Mouse (Mus musculus) hindbrain, embryonic 12.5 days (tissue): Measurements from ENCODE around the gene Mindy3. TPM values are rescaled to one million over a fixed set of nuclear protein-coding genes. Genes with fewer than 3 reads are reported as not detected.
"Not testable (repeated sequence)": the region's sequence is repeated elsewhere in the genome, so short reads cannot be mapped to it uniquely, and the experiment has no call there.

Experiments used
- ATAC-seq: fragments of 200-750 bp; cut with Nextera tagmentation; 2 replicates; pipeline ENCODE4 v1.8.0; 2017; ENCODE audit warnings: moderate TSS enrichment; ENCODE audit not compliant: low FRiP score
- H3K27ac ChIP-seq: fragments of 300-500 bp; sonication (generic); 2 replicates; pipeline ENCODE4 v1.5.1; 2016; ENCODE audit warnings: mild to moderate bottlenecking
- H3K27me3 ChIP-seq: fragments of 300-500 bp; sonication (generic); 2 replicates; pipeline ENCODE4 v1.6.1; 2016; ENCODE audit warnings: mild to moderate bottlenecking
- H3K36me3 ChIP-seq: fragments of 300-500 bp; sonication (generic); 2 replicates; pipeline ENCODE4 v1.6.1; 2016; ENCODE audit warnings: mild to moderate bottlenecking
- H3K4me1 ChIP-seq: fragments of 300-500 bp; sonication (generic); 2 replicates; pipeline ENCODE4 v1.6.1; 2016
- H3K4me2 ChIP-seq: fragments of 300-500 bp; sonication (generic); replicated peaks from 2 replicates; pipeline ENCODE4 v1.6.1; 2016; ENCODE audit warnings: mild to moderate bottlenecking
- H3K4me3 ChIP-seq: fragments of 300-500 bp; sonication (generic); 2 replicates; pipeline ENCODE4 v1.5.1; 2016; ENCODE audit warnings: mild to moderate bottlenecking
- H3K9ac ChIP-seq: fragments of 300-500 bp; sonication (generic); 2 replicates; pipeline ENCODE4 v1.6.1; 2016; ENCODE audit warnings: mild to moderate bottlenecking, moderate library complexity
- H3K9me3 ChIP-seq: fragments of 300-500 bp; sonication (generic); replicated peaks from 2 replicates; pipeline ENCODE4 v1.6.1; 2016; ENCODE audit warnings: mild to moderate bottlenecking
- WGBS: fragments of 180-500 bp; shearing (Covaris S2); methylation state at CpG from one replicate; pipeline ENCODE4 v1.1.7; 2016; 5-methylcytosine and 5-hydroxymethylcytosine counted together
- polyA plus RNA-seq: library from polyadenylated mRNA; unstranded; fragments of >200 nt; fragmentation: Nextera tagmentation; extraction: Ambion mirVana; gene quantifications from 2 replicates; pipeline ENCODE4 v1.2.1, GENCODE M21; 2016

Mindy3 gene
- 43.9 and 44.8 TPM in 2 replicates for polyA plus RNA-seq

DNA sequence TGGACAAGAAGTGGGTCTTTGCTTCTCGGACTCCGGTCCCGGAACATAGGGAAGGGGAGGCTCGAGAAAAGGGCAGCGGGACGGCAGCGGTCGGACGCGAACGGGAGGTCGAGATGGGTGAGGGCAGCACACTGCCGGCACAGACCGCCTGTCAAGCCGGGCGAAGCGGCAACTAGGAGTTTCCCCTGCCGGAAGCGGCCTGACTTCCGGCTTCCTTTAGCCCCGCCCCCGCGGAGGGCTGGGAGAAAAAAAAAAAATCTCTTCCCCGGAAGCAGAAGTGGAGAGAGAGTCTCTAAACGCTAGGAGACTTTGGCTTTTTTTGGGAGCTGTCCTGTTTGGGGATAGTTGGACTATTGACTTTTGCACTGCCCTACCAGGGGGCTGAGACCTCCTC is at the start of gene Mindy3:
Gene Mindy3 (minus strand): TSS at position 209 of the 394 bp plus-strand sequence.
- H3K27me3 ChIP-seq, result no peaks in the 10 kb centered on the region
- peak within 1 kb of the TSS; percentile 85 for H3K4me3 ChIP-seq
- H3K9ac ChIP-seq, result peak within 1 kb of the TSS; percentile 86
- H3K4me1 ChIP-seq, result peaks cover 9% of the 10 kb centered on the region
- no peaks in the 10 kb centered on the region for H3K9me3 ChIP-seq
- no peaks in the 10 kb centered on the region for H3K36me3 ChIP-seq
- H3K27ac ChIP-seq, result peak within 1 kb of the TSS; percentile 80
- peak; percentile 91 for ATAC-seq
- peak within 1 kb of the TSS; percentile 68 for H3K4me2 ChIP-seq
- WGBS, result under 1% methylated on average over 25 of the region's 25 CpGs

GRCm38 (mm10) chr2:12459732-12460131 is 40.5 kb upstream of the Mindy3 start:
- Histone ChIP-seq H3K27ac (no peak overlapping the region), H3K4me1 (no peaks in the 10 kb centered on the region), H3K9me3 (no peaks in the 10 kb centered on the region), H3K9ac (no peak overlapping the region), H3K4me2 (no peak overlapping the region), H3K27me3 (no peaks in the 10 kb centered on the region), H3K36me3 (no peaks in the 10 kb centered on the region), H3K4me3 (no peak overlapping the region)
- WGBS, result 77% methylated on average over 1 of the region's 1 CpGs
- ATAC-seq, result no peak

GRCm38 (mm10) chr2:12450108-12450507 is 30.8 kb upstream of the Mindy3 start:
- no peaks in the 10 kb centered on the region for H3K36me3 ChIP-seq
- no peak overlapping the region for H3K27ac ChIP-seq
- H3K4me1 ChIP-seq, result no peaks in the 10 kb centered on the region
- H3K4me3 ChIP-seq, result no peak overlapping the region
- 79% methylated on average over 3 of the region's 3 CpGs for WGBS
- H3K9me3 ChIP-seq, result no peaks in the 10 kb centered on the region
- H3K27me3 ChIP-seq, result no peaks in the 10 kb centered on the region
- ATAC-seq, result no peak
- no peak overlapping the region for H3K4me2 ChIP-seq
- no peak overlapping the region for H3K9ac ChIP-seq

DNA sequence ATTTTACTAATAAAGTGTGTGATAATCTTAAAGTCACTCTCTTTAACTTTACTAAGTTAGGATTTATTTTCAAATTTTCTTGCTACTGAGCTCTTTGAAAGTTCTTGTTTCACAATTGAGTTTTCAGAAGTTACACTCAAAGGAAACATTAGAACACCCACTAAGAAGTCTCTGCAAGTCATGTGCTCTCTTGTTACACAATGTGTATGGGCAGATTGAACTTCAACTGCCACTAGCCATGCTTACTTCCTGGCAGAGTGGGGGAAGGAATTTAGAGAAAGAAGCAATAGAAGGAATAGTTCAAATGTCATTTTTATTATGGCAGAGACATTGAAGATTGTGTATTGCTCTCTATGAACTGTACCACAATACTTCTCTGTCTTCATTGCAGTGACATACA is 20.9 kb upstream of the Mindy3 start:
- Histone ChIP-seq H3K27me3 (no peaks in the 10 kb centered on the region), H3K36me3 (no peaks in the 10 kb centered on the region), H3K4me1 (no peaks in the 10 kb centered on the region), H3K9me3 (no peaks in the 10 kb centered on the region), H3K9ac (no peak overlapping the region), H3K4me2 (no peak overlapping the region), H3K27ac (no peak overlapping the region), H3K4me3 (no peak overlapping the region)
- no peak for ATAC-seq

DNA sequence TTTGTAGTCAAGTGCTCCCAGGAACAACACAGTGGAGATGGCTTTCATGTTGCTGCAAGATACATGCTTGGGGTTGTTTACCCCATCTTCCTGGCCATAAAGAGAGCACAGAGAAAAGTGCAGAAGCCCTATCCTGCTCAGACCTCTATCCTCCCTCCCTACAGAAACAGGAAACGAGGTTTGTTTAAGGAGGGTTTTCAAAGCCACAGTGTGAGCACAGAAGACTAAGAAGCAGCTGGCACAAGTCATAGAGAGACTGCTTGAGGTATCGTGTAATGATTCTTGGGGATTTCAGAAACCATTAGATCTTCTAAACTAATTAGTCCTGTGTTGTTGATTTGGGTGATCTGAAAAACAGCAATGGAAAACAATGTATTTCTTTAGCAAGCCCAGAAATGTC is 20.3 kb upstream of the Mindy3 start:
- Histone ChIP-seq H3K27ac (no peak overlapping the region), H3K4me1 (no peaks in the 10 kb centered on the region), H3K9me3 (no peaks in the 10 kb centered on the region), H3K9ac (no peak overlapping the region), H3K4me3 (no peak overlapping the region), H3K4me2 (no peak overlapping the region), H3K27me3 (no peaks in the 10 kb centered on the region), H3K36me3 (no peaks in the 10 kb centered on the region)
- 52% methylated on average over 2 of the region's 2 CpGs for WGBS
- no peak for ATAC-seq

DNA sequence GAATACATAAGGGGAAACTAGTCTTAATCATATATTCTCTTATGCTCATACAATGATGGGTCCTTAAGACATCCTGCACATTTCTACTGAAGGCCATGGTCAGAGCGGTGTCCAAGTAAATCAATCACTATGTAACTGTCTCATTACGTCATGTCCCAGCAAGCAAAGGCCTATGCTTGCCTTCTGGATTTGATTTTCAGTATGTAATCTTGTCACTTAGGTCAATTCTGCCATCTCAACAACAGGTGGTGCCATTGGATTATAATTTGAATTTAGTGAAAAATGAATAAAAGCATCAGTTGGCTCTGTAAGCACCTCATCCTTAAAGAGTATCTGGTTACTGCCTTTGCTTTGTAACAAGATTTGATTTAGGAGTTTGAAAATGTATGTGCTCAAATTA is 18.9 kb upstream of the Mindy3 start:
- no peak for ATAC-seq
- H3K9me3 ChIP-seq, result no peaks in the 10 kb centered on the region
- H3K27ac ChIP-seq, result no peak overlapping the region
- no peak overlapping the region for H3K4me3 ChIP-seq
- H3K36me3 ChIP-seq, result no peaks in the 10 kb centered on the region
- no peaks in the 10 kb centered on the region for H3K27me3 ChIP-seq
- no peak overlapping the region for H3K4me2 ChIP-seq
- no peak overlapping the region for H3K9ac ChIP-seq
- H3K4me1 ChIP-seq, result no peaks in the 10 kb centered on the region
- 79% methylated on average over 2 of the region's 2 CpGs for WGBS

- no peak for ATAC-seq
- Histone ChIP-seq H3K4me3 (no peak overlapping the region), H3K9ac (no peak overlapping the region), H3K27ac (no peak overlapping the region), H3K9me3 (no peaks in the 10 kb centered on the region), H3K4me2 (no peak overlapping the region), H3K27me3 (no peaks in the 10 kb centered on the region), H3K4me1 (no peaks in the 10 kb centered on the region), H3K36me3 (no peaks in the 10 kb centered on the region)
- WGBS, result 71% methylated on average over 1 of the region's 1 CpGs
These were observed 12.8 kb upstream of the Mindy3 start for GRCm38 (mm10) chr2:12432055-12432454.

- H3K9me3 ChIP-seq, result no peaks in the 10 kb centered on the region
- WGBS, result 88% methylated on average over 3 of the region's 3 CpGs
- no peaks in the 10 kb centered on the region for H3K27me3 ChIP-seq
- H3K27ac ChIP-seq, result no peak overlapping the region
- H3K4me3 ChIP-seq, result no peak overlapping the region
- no peak for ATAC-seq
- H3K4me2 ChIP-seq, result no peak overlapping the region
- no peaks in the 10 kb centered on the region for H3K36me3 ChIP-seq
- H3K4me1 ChIP-seq, result no peaks in the 10 kb centered on the region
- no peak overlapping the region for H3K9ac ChIP-seq
These were observed 5.1 kb upstream of the Mindy3 start for GRCm38 (mm10) chr2:12424374-12424773.

GRCm38 (mm10) chr2:12423426-12423825 is 4.2 kb upstream of the Mindy3 start:
- not testable (repeated sequence) for H3K9me3 ChIP-seq, ATAC-seq, H3K27me3 ChIP-seq, H3K27ac ChIP-seq, H3K4me2 ChIP-seq, H3K9ac ChIP-seq, H3K4me1 ChIP-seq, H3K36me3 ChIP-seq, H3K4me3 ChIP-seq
- WGBS, result 68% methylated on average over 6 of the region's 6 CpGs

DNA sequence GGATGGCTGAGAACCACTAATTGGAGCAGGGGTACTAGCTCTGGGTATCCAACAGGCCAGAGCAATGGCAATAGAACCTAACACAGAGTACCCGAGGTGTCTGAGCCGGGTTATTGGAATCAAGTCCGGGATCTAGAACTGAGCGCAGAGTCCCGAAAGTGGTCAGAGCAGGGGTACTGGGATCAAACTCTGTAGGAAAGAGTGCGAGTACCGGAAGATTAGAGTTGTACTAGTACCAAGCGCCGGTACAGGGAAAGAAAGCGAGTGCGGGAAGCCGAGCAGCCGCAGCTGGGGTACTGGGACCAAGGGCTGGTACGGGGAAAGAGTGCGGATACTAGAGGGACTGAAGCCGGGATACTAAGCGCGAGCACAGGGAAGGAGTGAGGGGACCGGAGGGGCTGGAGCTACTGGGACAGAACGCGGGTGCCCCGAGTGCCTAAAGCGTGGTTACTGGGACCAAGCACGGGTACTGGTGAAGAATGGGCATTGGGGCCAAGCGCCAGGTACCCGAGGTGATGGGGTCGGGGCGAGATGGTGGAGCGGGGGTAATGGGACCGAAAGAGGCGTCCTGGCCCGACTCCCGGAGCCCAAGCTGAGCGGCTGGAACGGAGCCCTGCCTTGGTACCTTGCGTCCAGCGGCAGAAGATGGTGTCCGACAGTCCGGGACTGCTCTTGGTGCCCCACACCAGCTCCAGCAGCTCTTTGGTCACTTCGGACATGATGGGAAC is 572 bp downstream of the Mindy3 start:
- peak; percentile 83 for ATAC-seq
- Histone ChIP-seq H3K27me3 (no peaks in the 10 kb centered on the region), H3K36me3 (no peaks in the 10 kb centered on the region), H3K4me2 (peak overlapping the region; percentile 68), H3K9ac (peak overlapping the region; percentile 86), H3K27ac (peak overlapping the region; percentile 80), H3K4me3 (peak overlapping the region; percentile 85), H3K4me1 (peaks cover 9% of the 10 kb centered on the region), H3K9me3 (no peaks in the 10 kb centered on the region)
- under 1% methylated on average over 40 of the region's 40 CpGs for WGBS

DNA sequence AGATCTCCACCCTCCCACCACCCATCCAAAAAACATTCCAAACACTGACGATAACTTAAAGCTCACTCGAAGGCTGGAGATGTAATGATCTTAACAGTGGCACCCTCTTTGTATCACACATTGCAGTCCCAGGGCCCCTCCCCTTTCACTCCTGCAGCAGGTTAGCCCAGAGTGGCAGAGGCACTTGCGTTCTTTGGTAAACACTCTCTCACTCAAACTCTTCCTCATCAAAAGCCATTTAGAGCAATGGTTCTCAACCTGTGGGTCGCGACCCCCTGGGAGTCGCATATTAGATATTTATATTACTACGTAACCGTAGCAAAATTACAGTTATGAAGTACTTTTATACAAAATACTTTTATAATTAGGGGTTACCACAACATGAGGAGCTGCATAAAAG is 1.1 kb downstream of the Mindy3 start:
- Histone ChIP-seq H3K4me1 (peaks cover 9% of the 10 kb centered on the region), H3K4me3 (peak overlapping the region; percentile 85), H3K27me3 (no peaks in the 10 kb centered on the region), H3K9me3 (no peaks in the 10 kb centered on the region), H3K9ac (peak overlapping the region; percentile 86; the same call in 1 of the 2 replicates), H3K27ac (no peak overlapping the region), H3K36me3 (no peaks in the 10 kb centered on the region), H3K4me2 (peak overlapping the region; percentile 68)
- no peak for ATAC-seq
- WGBS, result 47% methylated on average over 8 of the region's 8 CpGs

- Histone ChIP-seq H3K4me3 (no peak overlapping the region), H3K9ac (no peak overlapping the region), H3K4me2 (no peak overlapping the region), H3K27ac (no peak overlapping the region), H3K9me3 (no peaks in the 10 kb centered on the region), H3K4me1 (no peaks in the 10 kb centered on the region), H3K36me3 (no peaks in the 10 kb centered on the region), H3K27me3 (no peaks in the 10 kb centered on the region)
- ATAC-seq, result no peak
- 87% methylated on average over 2 of the region's 2 CpGs for WGBS
These were observed 7.0 kb downstream of the Mindy3 start for GRCm38 (mm10) chr2:12412309-12412708.

DNA sequence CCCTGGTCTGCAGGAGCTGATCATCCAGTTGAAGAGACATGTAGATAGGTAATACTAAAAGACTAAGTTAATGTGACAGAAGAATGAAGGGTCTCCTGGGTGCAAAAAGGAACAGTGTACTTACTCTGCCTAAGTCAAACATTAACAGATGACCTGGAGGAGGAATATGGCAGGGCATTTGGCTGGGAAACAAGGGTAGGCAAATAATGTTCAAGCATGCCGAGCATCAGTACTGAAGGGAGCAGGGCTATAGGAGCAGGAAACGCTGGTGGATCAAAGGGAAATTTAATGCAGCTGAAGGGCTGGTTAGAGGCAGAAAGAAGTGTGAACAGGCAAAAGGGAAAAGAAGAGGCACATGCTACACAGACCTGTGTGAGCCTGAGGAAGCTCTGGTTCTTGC is 8.1 kb downstream of the Mindy3 start:
- Histone ChIP-seq H3K4me2 (no peak overlapping the region), H3K4me1 (no peaks in the 10 kb centered on the region), H3K4me3 (no peak overlapping the region), H3K27ac (no peak overlapping the region), H3K36me3 (no peaks in the 10 kb centered on the region), H3K27me3 (no peaks in the 10 kb centered on the region), H3K9ac (no peak overlapping the region), H3K9me3 (no peaks in the 10 kb centered on the region)
- no peak for ATAC-seq
- 63% methylated on average over 2 of the region's 2 CpGs for WGBS
